In genomic region chr3:93608970-93609369, GRCm38 (mm10) we compare ENCODE assay signal across 10 mouse cellular contexts. TPM values are rescaled to one million over a fixed set of nuclear protein-coding genes. Genes with fewer than 3 reads are reported as not detected.
A peak's percentile ranks its signal among the peaks of the same experiment; 100 is the strongest.
DNase-seq lines count a peak whose midpoint lies in the region; ATAC-seq and TF ChIP-seq lines count a peak whose summit lies in the region.
"Not testable (repeated sequence)": the region's sequence is repeated elsewhere in the genome, so short reads cannot be mapped to it uniquely, and the experiment has no call there.
"Had no signal": no experiment of that assay in that cellular context is flagged by ENCODE, and none has a peak within 500 bp of the region (broad histone marks: within the 10 kb centered on the region; RNA-seq: fewer than 3 reads in every experiment).

No protein-coding gene starts in this region.

- not testable (repeated sequence) for H3K9me3 ChIP-seq in neural tube, embryonic 14.5 days (ENCODE audit: control insufficient read depth, low read length)

- not testable (repeated sequence) for H3K27ac ChIP-seq in left cerebral cortex, adult 2 months; neural tube, embryonic 14.5 days (ENCODE audit: low read depth, low read length)

- not testable (repeated sequence) for H3K4me1 ChIP-seq in neural tube, embryonic 14.5 days (ENCODE audit: control insufficient read depth, insufficient read depth, low read length)

- intact Hi-C loops in left cerebral cortex, adult 2 months (cut with DNase I) = loop anchor here (10.0 kb wide), 1 partner anchor 244 kb away; no protein-coding TSS in a partner anchor

- ATAC-seq in frontal cortex, adult (ENCODE audit: low TSS enrichment) = peak; percentile 99
- peak; percentile 79 for ATAC-seq in inflammation-experienced regulatory T-cells, adult 6 months
- ATAC-seq in neural tube, embryonic 14.5 days (ENCODE audit: low read depth) = peak; percentile 85; the same call in 1 of the 2 replicates

- not testable (repeated sequence) for H3K4me2 ChIP-seq in neural tube, embryonic 14.5 days (ENCODE audit: low read depth, low read length)

- peak; percentile 52; the same call in 1 of the 2 replicates for TF ChIP-seq CTCF in brain, embryonic 14.5 days (IDR thresholded peaks at IDR 0.05; ENCODE audit: borderline replicate concordance, extremely low read depth, insufficient read depth, insufficient read length)
- TF ChIP-seq CTCF in left cerebral cortex, adult 2 months (IDR thresholded peaks at IDR 0.05) = peak; percentile 69

- H3K4me3 ChIP-seq in left cerebral cortex, adult 2 months; neural tube, embryonic 14.5 days (ENCODE audit: low read depth, low read length): not testable (repeated sequence)

- not testable (repeated sequence) for H3K9ac ChIP-seq in neural tube, embryonic 14.5 days (replicated peaks; ENCODE audit: low read depth, low read length)

- TF ChIP-seq POLR2A in brain, embryonic 14.5 days (IDR thresholded peaks at IDR 0.05; ENCODE audit: borderline replicate concordance, extremely low read depth, insufficient read depth, insufficient read length, poor library complexity, severe bottlenecking) = not testable (repeated sequence)

- not testable (repeated sequence) for H3K36me3 ChIP-seq in neural tube, embryonic 14.5 days (ENCODE audit: control insufficient read depth, insufficient read depth, low read length)

- peak; percentile 77 for DNase-seq in MEL-GATA-1-ER (ENCODE audit: extremely low read depth, low read depth)
- peak; percentile 31 for DNase-seq in brain, embryonic 14.5 days (ENCODE audit: low read depth)
- DNase-seq in left cerebral cortex, adult 2 months (ENCODE audit: extremely low spot score in 1 of 2, low spot score in 2 of 2) = not testable (repeated sequence)
- peak; percentile 17 for DNase-seq in lung, postnatal 14 days
- DNase-seq in thymus, postnatal 14 days = peak; percentile 24

- not testable (repeated sequence) for H3K27me3 ChIP-seq in neural tube, embryonic 14.5 days (ENCODE audit: control insufficient read depth, insufficient read depth, low read length)

RNA-seq across cellular contexts. Expression of gene Tdpoz2, which starts 43.5 kb away (rescaled TPM):
- polyA plus RNA-seq in brain, embryonic 14.5 days (2012; rRNA removed) = not detected in 2 replicates
- polyA plus RNA-seq in inflammation-experienced regulatory T-cells, adult 6 months (2017; shearing (Covaris generic)) = not detected
- total RNA-seq in left cerebral cortex, adult 2 months (2021) = not detected
- not detected in 2 replicates for polyA plus RNA-seq in neural tube, embryonic 14.5 days (2014; fragmentation: Nextera tagmentation; extraction: Ambion mirVana)
- polyA plus RNA-seq: gonadal fat pad, adult 2 months; urinary bladder, adult 2 months had no signal

RNA-seq across cellular contexts. Expression of gene S100a10, which starts 54.1 kb away (rescaled TPM):
- 58.6 and 70.5 TPM in 2 replicates for polyA plus RNA-seq in brain, embryonic 14.5 days (2012; rRNA removed)
- polyA plus RNA-seq in inflammation-experienced regulatory T-cells, adult 6 months (2017; shearing (Covaris generic)) = 1,000 to 10,000 TPM in 1 of 3 experiments, 100 to 1,000 TPM in 2; 678 to 1,984 (median 706) TPM
- total RNA-seq in left cerebral cortex, adult 2 months (2021) = 10 to 100 TPM; 42.6 to 43.7 TPM
- 176 and 300 TPM in 2 replicates for polyA plus RNA-seq in neural tube, embryonic 14.5 days (2014; fragmentation: Nextera tagmentation; extraction: Ambion mirVana)
